Mouse (Mus musculus): ENCODE data around the gene Rhd.

Rhd gene

DNA sequence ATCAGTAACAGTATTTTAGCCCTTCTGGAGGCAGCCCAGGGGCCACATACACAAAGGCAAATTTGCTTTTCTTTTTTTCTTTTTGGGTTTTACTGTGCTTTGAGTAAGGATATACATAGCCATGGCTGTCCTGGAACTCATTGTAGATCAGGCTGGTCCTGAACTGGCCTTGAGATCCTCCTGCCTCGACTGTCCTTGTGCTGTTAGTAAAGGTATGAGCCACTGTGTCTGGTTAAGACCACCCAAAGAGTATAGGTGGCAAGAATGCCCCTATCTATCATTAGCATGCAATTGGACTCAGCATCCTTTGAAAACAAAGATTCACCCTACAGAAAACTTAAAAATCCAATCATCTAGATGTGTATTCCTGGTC is 64.1 kb downstream of the Rhd start:
- in situ Hi-C loops (cut with MboI; ENCODE audit: low sequenced_read_pairs) = no loop called here

DNA sequence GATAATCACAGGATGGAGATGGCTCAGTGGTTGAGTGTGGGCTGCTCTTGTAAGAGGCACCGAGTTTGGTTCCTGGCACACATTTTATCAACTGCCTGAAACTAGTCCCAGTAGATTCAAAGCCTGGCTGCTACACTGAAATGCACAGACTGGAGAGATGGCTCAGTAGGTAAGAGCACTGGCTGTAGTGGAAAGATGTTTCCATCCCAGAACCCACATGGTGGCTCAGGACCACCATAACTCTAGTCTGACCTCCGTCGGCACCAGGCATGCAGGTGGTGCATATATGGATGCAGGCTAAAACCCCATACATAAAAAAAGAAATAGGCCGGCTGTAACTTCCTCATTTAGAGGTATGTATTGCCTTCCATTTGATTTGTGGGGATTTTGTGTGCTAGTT is 65.2 kb downstream of the Rhd start:
- in situ Hi-C loops (cut with MboI; ENCODE audit: low sequenced_read_pairs) = no loop called here

DNA sequence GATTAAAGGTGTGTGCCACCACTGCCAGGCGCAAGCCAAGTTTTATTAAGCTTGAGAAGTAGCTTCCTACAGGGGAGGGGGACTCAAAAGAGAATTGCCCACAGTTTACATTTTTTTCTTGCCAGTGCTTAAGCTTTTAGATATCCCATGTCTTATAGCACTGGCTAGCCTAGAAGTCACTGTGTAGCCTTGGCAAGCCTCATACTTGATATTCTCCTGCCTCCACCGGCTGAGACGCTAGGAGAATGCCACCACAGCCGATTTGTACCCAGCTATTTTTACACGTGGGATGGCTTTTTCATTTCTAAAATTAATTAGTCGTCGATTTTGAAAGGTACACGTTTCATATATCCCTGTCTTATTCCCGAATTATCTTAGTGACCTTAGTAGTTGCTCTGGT is 65.9 kb downstream of the Rhd start:
- in situ Hi-C loops (cut with MboI; ENCODE audit: low sequenced_read_pairs) = no loop called here

DNA sequence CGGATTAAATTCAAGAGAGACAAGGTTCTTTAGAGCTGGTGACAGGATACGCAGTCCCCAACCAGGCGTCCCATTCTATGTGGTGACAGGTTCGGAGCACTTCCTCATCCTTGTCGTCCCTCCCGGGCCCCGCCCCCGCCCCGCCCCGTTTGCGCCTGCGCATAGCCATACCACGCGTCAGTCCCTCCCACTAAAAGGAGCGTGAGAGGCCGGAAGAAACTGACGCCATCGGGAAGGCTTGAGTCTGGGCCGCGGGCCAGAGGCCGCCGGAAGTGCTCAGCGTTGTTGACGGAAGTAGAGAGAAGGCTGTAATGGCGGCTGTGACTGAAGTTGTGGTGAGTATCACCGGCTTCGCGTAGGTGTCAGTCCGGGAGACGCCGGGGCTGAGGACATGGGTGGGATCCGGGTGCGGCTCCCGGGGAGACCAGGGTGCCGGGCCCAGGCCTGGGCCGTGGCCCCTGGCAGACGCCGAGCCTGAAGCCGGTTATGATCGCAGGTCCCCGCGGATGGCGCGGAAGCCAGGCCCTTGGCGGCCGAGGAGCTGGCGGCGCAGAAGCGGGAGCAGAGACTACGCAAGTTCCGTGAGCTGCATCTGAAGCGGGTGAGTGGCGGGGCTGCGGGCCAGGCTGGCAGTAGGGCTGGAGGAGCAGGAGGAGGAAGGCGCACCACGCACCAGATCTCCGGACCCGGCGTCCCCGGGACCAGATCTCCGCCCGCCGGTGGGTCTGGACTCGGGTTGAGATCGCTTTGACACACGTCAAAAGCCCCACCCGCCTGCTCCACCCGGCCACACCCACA is 66.5 kb downstream of the Rhd start, which contains the start of gene Syf2:
Gene Syf2, plus strand, starts transcription at position 215 of the 798 bp plus-strand sequence.
- in situ Hi-C loops (cut with MboI; ENCODE audit: low sequenced_read_pairs) = no loop called here

DNA sequence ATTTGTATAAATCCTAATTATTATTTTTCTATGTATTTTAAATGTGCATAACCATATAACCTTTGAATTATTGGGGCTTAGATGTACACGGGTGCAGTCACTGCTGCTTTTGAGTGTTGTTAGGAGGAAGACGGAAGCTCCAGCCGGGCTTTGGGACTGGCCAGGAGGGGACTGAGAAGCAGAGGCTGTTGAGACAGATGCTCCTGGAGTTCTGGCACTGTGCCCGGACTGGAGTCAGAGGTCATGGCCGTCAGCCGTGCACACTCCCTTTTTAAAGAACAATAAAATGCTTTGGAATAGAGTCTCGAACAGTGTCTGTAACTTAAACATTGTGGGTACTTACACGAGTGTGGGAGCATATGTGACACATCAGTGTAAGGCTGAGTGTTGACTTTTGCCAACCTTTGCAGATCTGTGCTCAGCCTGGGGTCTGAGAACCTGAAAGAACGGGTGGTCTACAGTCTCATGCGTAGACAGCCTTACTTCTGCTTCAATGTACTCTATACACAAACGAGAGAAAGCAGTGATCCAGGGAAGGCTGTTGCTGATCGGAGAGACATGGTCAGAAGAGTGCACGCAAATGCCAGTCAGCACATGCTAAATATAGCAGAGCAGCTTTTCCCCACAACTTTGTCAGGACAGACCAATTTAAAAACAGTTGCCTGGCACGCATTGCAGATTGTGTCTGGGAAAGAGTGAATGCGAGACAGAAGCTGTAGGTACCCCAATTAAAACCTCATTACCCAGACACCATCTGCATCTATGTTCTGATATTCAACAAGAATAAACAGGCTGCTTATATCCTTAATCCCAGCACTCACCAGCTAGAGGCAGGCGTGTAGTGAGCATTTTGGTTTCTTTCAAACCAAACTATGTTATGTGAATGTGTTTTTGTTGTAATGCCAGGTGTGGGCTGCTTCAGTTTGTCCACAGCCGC is 73.2 kb downstream of the Rhd start:
- in situ Hi-C loops (cut with MboI; ENCODE audit: low sequenced_read_pairs) = no loop called here

DNA sequence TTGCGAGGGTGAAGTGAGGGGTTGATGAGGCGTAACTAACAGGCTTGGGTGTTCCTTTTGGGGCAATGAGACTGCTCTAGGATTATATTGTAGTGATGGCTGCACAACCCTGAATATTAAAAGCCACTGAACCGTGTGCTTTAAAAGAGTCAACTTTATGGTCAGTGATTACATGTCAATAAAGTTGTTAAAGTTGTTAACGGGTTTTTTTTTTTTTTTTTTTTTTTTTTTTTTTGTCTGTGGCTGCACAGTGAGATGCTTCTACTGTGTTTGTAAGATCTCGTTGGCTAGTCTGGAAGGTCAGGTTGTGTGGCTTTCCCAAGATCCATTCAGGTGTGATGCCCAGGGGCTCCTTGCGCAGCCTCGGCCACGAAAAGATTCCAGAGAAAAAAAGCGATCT is 75.6 kb downstream of the Rhd start:
- in situ Hi-C loops (cut with MboI; ENCODE audit: low sequenced_read_pairs) = no loop called here

DNA sequence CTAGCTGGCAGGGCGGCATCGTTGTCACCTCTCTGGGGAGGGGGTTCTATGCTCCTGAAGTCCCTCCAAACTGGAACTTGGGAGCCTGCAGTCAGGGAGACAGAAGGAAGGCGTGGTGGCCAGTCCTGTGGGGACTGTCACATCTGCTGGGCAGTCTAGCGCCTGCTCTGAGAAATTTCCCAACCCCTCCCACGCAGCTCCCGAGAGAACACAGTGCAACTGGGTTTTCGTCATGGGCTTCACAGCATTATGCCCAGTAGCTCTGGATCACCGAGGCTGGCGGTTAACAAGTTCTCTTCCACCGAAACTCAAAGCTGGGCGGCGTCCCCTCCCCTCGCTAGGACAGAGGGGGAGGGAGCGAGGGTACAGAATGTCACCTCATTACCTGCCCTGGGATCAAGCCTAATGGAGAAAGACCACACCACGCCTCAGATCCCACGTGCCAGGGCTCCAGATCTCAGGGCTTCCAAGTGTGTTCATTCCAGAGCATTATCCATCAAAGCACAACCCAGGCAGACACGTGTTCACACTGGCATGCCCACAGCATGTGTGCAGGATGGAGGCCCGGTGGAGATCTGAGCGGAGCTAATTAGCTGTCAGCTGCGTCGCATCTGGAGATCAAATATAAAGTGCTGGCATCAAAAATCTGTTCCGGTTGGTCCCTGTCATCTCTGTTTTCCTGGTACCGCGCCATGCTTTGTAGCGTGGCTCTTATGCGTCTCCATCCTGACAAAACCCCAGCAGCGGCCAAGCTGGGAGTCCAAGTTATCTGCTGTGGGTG is 79.6 kb downstream of the Rhd start:
- in situ Hi-C loops (cut with MboI; ENCODE audit: low sequenced_read_pairs) = no loop called here

All from CH12F3 (cell line).